Mouse (Mus musculus): ENCODE measurements around the gene Fryl. TPM values are rescaled to one million over a fixed set of nuclear protein-coding genes. Genes with fewer than 3 reads are reported as not detected.

Fryl gene
- polyA plus RNA-seq, 1 experiment, result 69.8 TPM

DNA sequence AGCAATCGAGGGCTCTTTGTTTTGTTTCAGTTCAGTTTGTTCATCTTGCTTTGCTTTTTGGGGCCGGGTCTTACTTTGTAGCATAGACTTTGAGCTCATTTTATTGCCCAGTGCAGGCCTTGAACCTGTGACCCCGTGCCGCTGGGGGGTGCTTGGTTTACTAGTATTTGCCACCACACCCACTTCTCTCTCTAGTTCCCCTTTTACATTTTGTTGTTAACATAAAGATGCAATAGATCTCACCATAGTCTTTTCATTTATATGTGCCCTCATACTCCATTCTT, 24.1 kb upstream of the Fryl start:
- no peak for DNase-seq (ENCODE audit: low read depth)
- TF ChIP-seq CTCF (IDR thresholded peaks at IDR 0.05; ENCODE audit: borderline replicate concordance, extremely low read depth, insufficient read depth, insufficient read length), result no peak
- TF ChIP-seq POLR2A (IDR thresholded peaks at IDR 0.05; ENCODE audit: borderline replicate concordance, extremely low read depth, insufficient read depth, insufficient read length, poor library complexity, severe bottlenecking), result no peak

DNA sequence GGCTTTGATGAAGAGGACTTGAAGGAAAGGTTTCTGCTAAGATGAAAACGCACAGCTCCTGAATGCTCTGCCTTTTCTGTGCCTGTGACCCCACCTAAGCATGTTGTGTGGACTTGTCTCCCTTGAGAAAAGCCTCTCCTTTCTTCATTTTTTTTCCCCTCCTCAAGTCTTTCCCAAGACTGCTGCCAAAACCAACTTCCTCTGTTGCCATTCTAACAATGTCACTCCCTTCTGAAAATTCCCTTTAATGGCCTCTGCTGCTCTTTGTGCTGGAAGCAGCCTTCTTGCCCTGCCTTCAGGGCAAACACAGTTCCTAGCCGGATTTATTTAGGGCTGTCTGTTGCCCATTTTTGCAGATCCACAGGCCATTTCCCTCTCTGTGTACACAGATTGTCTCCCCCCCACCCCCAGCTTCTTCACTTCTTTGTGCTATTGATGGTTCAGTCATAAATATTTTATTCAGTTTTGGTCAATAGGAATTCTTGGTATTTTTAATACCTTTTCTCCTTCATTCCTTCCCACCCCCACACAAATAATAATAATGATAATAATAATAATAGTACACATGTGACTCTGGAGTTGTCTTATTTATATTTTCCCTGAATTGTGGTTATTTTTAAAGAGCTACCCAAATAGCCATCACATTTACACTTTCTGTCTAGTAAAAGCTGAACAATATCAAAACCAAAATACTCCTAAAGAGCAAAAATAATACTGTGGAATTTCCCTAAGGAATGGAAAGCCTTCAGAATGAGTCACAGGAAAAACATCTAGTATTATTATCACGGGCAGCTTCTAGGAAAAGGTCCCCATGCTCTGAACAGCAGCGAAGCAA, 23.5 kb upstream of the Fryl start:
- no peak for TF ChIP-seq POLR2A (IDR thresholded peaks at IDR 0.05; ENCODE audit: borderline replicate concordance, extremely low read depth, insufficient read depth, insufficient read length, poor library complexity, severe bottlenecking)
- peak; percentile 52 for DNase-seq (ENCODE audit: low read depth)

DNA sequence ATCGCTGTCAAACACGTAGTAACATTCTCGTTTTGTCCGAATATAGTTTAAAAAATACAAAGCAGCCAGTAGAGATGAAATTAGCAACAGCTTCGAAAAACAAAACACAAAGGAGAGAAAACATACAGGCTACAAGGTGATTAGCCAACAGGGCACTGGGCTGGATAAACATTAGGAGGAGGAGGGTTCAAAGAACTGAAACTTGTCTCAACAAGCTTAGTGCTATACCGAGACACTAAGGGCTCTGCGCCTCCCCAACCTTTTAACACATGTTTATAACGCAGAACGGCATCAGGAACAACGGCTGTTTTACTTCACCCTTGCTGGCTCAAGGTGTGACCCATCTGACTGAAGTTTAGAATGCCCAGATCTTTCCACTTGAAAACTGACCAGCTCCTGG, 22.8 kb upstream of the Fryl start:
- no peak for DNase-seq (ENCODE audit: low read depth)
- no peak for TF ChIP-seq CTCF (IDR thresholded peaks at IDR 0.05; ENCODE audit: borderline replicate concordance, extremely low read depth, insufficient read depth, insufficient read length)
- TF ChIP-seq POLR2A (IDR thresholded peaks at IDR 0.05; ENCODE audit: borderline replicate concordance, extremely low read depth, insufficient read depth, insufficient read length, poor library complexity, severe bottlenecking), result no peak

DNA sequence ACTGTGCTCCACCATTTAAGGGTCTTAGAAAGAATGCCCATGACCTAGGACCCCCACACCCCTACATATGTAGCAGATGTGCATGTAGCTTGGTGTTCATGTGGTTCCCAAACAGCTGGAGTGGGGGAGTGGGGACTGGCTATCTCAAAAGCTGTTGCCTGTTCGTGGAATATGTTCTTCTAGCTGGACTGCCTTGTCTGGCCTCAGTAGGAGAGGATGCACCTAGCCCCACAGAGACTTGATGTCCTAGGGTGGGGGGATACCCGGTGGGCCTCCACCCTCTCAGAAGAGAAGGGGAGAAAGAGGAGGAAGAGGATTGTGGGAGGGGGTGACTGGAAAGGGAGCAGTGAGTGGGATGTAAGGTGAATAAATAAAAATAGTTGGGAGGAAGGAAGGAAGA, 18.5 kb upstream of the Fryl start:
- DNase-seq (ENCODE audit: low read depth), result no peak
- TF ChIP-seq CTCF (IDR thresholded peaks at IDR 0.05; ENCODE audit: borderline replicate concordance, extremely low read depth, insufficient read depth, insufficient read length) (no peak), POLR2A (IDR thresholded peaks at IDR 0.05; ENCODE audit: borderline replicate concordance, extremely low read depth, insufficient read depth, insufficient read length, poor library complexity, severe bottlenecking) (no peak)

DNA sequence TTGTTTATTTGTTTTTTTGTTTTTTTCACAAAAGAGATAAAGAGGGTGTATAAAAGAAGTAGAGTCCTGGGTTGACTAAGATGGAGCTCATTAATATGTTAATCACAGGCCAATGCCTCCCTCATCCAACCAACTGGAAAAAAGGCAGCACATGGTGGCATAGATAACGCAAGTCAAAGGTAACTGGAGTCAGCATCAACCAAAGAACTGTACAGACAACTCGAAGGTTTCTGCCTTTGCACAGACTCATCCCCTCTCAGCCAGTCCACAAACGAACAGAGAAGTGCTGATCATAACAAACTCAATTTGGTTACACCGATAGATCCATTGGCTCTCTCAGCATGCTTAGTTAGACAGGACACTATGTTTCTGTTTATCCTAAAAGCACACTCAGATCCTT, 16.8 kb upstream of the Fryl start:
- DNase-seq (ENCODE audit: low read depth), result no peak
- TF ChIP-seq CTCF (IDR thresholded peaks at IDR 0.05; ENCODE audit: borderline replicate concordance, extremely low read depth, insufficient read depth, insufficient read length) (no peak), POLR2A (IDR thresholded peaks at IDR 0.05; ENCODE audit: borderline replicate concordance, extremely low read depth, insufficient read depth, insufficient read length, poor library complexity, severe bottlenecking) (no peak)

DNA sequence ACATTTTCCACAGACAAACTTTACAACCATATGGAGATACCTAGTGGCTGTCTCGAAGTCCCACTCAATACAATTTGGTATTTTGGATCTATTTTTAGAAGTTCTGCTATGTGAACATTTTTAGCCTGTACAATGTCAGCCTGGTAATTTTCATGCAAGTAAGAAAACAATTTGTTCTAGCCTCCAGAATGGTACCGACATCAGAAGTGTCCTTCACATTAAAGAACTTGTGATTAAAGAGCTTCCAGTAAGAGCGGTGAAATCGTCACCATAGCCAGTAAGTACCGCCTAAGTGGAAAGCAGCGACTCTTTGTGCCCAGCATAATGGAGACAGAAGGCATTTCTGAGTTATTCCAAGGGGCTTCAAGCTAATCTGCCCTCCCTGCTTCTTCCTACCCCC, 14.2 kb upstream of the Fryl start:
- DNase-seq (ENCODE audit: low read depth), result peak; percentile 37
- TF ChIP-seq CTCF (IDR thresholded peaks at IDR 0.05; ENCODE audit: borderline replicate concordance, extremely low read depth, insufficient read depth, insufficient read length) (no peak), POLR2A (IDR thresholded peaks at IDR 0.05; ENCODE audit: borderline replicate concordance, extremely low read depth, insufficient read depth, insufficient read length, poor library complexity, severe bottlenecking) (no peak)

DNA sequence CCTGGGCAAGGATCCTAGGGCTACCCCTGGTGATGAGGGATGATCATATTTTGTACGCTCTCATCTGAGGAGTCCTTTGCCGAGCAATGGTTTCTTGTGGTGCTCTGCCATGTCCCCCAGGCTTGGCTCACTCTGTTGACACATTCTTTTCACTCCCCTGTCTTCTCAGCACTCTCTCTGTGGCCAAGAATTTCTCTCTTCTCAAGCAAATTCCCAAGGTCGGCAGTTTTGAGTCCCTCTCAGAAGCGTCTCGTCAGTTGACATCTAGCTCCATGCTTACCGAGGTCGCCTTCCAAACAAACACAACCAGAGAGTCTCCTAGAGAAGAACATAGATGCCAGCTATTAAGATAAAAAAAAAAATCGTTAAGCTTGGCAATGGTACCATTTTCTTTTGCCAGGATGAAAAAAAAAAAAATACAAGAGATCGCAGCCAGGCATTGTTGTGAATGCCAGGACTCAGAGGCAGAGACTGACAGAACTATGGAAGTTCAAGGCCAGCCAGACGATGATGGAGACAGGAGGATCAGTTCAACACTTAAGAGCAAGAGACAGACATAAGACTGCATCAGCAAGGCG, 12.3 kb upstream of the Fryl start:
- TF ChIP-seq POLR2A (IDR thresholded peaks at IDR 0.05; ENCODE audit: borderline replicate concordance, extremely low read depth, insufficient read depth, insufficient read length, poor library complexity, severe bottlenecking) (no peak), CTCF (IDR thresholded peaks at IDR 0.05; ENCODE audit: borderline replicate concordance, extremely low read depth, insufficient read depth, insufficient read length) (no peak)
- DNase-seq (ENCODE audit: low read depth), result no peak

DNA sequence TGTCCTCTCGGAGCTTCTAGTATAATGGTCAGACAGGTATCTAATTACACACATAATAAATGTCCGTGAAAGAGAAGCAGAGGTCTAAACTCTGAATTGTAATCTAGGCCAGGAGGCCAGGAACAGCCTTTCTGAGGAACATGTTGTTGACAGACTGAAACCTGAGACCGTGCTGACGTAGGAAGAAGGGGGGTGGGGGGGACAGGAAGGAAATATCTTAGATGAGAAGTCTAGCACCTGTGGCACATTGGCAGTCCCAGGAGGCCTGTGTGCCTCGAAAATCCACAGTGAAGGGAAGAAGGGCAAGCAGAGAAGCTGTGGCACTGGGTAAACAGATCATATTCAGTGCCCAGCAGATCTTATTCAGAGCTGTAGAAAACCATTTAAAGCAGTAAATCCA, 9.0 kb upstream of the Fryl start:
- DNase-seq (ENCODE audit: low read depth), result no peak
- TF ChIP-seq POLR2A (IDR thresholded peaks at IDR 0.05; ENCODE audit: borderline replicate concordance, extremely low read depth, insufficient read depth, insufficient read length, poor library complexity, severe bottlenecking) (no peak), CTCF (IDR thresholded peaks at IDR 0.05; ENCODE audit: borderline replicate concordance, extremely low read depth, insufficient read depth, insufficient read length) (no peak)

DNA sequence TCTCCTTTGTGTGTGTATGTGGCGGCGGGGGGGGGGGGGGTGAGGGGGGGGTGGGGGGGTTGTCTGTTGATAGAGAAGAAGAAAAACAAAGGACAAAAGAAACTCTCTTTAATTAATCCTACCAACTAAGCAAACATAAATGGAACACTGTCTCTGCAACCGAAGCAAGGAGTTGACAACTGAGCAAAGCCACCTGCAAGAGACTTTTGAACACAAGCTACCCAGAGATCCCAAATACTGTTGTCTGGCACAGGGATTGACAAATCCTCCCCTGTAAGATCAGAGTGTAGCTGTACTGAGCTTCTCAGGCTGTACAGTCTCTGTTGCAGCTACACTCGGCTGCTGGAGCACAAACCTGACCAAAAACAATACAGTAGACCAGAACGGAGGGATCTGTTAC, 7.7 kb upstream of the Fryl start:
- no peak for TF ChIP-seq CTCF (IDR thresholded peaks at IDR 0.05; ENCODE audit: borderline replicate concordance, extremely low read depth, insufficient read depth, insufficient read length)
- TF ChIP-seq POLR2A (IDR thresholded peaks at IDR 0.05; ENCODE audit: borderline replicate concordance, extremely low read depth, insufficient read depth, insufficient read length, poor library complexity, severe bottlenecking), result no peak
- no peak for DNase-seq (ENCODE audit: low read depth)

DNA sequence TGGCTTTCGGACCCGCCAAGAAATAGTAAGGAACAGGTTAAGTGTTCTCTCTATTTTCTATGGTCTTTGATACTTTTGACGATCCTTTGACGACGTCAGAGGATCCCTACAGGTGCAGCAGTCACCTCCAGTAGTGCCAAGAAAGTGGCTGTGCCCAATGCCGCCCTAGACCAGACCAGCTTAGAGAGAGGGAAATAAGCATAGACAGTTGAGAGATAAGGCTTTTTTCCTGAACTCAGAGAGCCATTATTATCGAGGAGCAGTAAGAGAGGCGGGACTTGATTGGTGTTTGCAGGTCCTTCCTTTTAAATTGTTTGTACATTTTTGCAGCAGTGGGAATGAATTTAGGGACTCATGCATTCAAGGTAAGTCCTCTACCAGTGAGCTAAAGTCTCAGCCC, 1.3 kb upstream of the Fryl start:
- no peak for DNase-seq (ENCODE audit: low read depth)
- no peak for TF ChIP-seq POLR2A (IDR thresholded peaks at IDR 0.05; ENCODE audit: borderline replicate concordance, extremely low read depth, insufficient read depth, insufficient read length, poor library complexity, severe bottlenecking)

DNA sequence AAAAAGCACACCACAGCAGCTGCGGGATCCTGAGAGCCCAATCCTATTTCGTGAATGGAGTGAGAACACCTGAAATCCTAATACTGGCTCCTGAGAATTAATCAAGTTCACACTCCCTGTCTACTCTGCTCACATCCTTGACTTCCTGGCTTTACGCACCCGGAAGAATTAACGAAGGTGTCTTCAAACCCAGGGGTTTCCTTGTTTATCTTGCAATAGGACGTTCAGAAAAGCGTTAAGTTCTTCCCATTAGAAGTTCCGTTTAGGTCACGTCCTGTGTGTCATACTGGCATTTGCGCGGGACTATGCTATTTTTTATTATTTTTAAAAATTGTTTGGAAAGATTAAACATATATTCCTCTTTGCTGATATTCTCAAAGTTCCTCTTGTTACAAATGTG, 677 bp upstream of the Fryl start:
- TF ChIP-seq CTCF (IDR thresholded peaks at IDR 0.05; ENCODE audit: borderline replicate concordance, extremely low read depth, insufficient read depth, insufficient read length) (no peak), POLR2A (IDR thresholded peaks at IDR 0.05; ENCODE audit: borderline replicate concordance, extremely low read depth, insufficient read depth, insufficient read length, poor library complexity, severe bottlenecking) (no peak)
- DNase-seq (ENCODE audit: low read depth), result no peak

Measured in brain, embryonic 14.5 days (tissue).